Mouse (Mus musculus): ENCODE results near the gene Zfp513.

- TF ChIP-seq CTCF (IDR thresholded peaks at IDR 0.05; ENCODE audit: low read depth, low read length) (no peak), POLR2A (IDR thresholded peaks at IDR 0.05; ENCODE audit: insufficient read depth, low read length) (peak; percentile 19)
These were observed 38.8 kb upstream of the Zfp513 start, which contains the start of the genes Nrbp1 and Gm9970 for GRCm38 (mm10) chr5:31240637-31241521.

Data from ES-Bruce4 (cell line).